Mouse (Mus musculus) limb, embryonic 13.5 days (tissue): ENCODE measurements around the gene Zfp462. TPM values are rescaled to one million over a fixed set of nuclear protein-coding genes. Genes with fewer than 3 reads are reported as not detected.

ENCODE experiments used
- ATAC-seq: fragments of 200-750 bp; cut with Nextera tagmentation; 2 replicates; pipeline ENCODE4 v1.8.0; 2017; ENCODE audit warnings: low read depth, moderate number of reproducible peaks, moderate TSS enrichment; ENCODE audit not compliant: low FRiP score
- H3K27ac ChIP-seq: fragments of 300-500 bp; sonication (generic); 2 replicates; pipeline ENCODE4 v1.5.1; 2015; ENCODE audit warnings: inconsistent platforms, mild to moderate bottlenecking, moderate library complexity
- H3K27me3 ChIP-seq: fragments of 300-500 bp; sonication (generic); 2 replicates; pipeline ENCODE4 v1.6.1; 2015; ENCODE audit warnings: mild to moderate bottlenecking, inconsistent platforms
- H3K36me3 ChIP-seq: fragments of 300-500 bp; sonication (generic); 2 replicates; pipeline ENCODE4 v1.6.1; 2015; ENCODE audit warnings: inconsistent platforms, mild to moderate bottlenecking, moderate library complexity
- H3K4me1 ChIP-seq: fragments of 300-500 bp; sonication (generic); 2 replicates; pipeline ENCODE4 v1.6.1; 2015; ENCODE audit warnings: inconsistent platforms
- H3K4me2 ChIP-seq: fragments of 300-500 bp; sonication (generic); replicated peaks from 2 replicates; pipeline ENCODE4 v1.6.1; 2015; ENCODE audit warnings: inconsistent platforms, mild to moderate bottlenecking, moderate library complexity
- H3K4me3 ChIP-seq: fragments of 300-500 bp; sonication (generic); 2 replicates; pipeline ENCODE4 v1.5.1; 2015; ENCODE audit warnings: moderate library complexity, mild to moderate bottlenecking, inconsistent platforms
- H3K9ac ChIP-seq: fragments of 300-500 bp; sonication (generic); 2 replicates; pipeline ENCODE4 v1.6.1; 2015; ENCODE audit warnings: mild to moderate bottlenecking, inconsistent platforms
- H3K9me3 ChIP-seq: fragments of 300-500 bp; sonication (generic); 2 replicates; pipeline ENCODE4 v1.6.1; 2016; ENCODE audit warnings: inconsistent platforms
- WGBS: fragments of 180-500 bp; shearing (Covaris S2); methylation state at CpG from one replicate; pipeline ENCODE4 v1.1.7; 2015; 5-methylcytosine and 5-hydroxymethylcytosine counted together
- polyA plus RNA-seq: library from polyadenylated mRNA; unstranded; fragments of >200 nt; fragmentation: Nextera tagmentation; extraction: Ambion mirVana; gene quantifications from 2 replicates; pipeline ENCODE4 v1.2.1, GENCODE M21; 2015

Zfp462 gene
- polyA plus RNA-seq, 1 experiment from 2014 or later, result 6.8 TPM

GRCm38 (mm10) chr4:55003128-55003527 lies 58.3 kb downstream of the Zfp462 start:
- Histone ChIP-seq H3K4me3 (no peak overlapping the region), H3K27ac (no peak overlapping the region), H3K9me3 (no peaks in the 10 kb centered on the region), H3K4me2 (no peak overlapping the region), H3K36me3 (peaks cover 23% of the 10 kb centered on the region), H3K9ac (no peak overlapping the region), H3K27me3 (no peaks in the 10 kb centered on the region), H3K4me1 (peaks cover 46% of the 10 kb centered on the region)
- ATAC-seq, result no peak
- WGBS, result 75% methylated on average over 6 of the region's 6 CpGs

DNA sequence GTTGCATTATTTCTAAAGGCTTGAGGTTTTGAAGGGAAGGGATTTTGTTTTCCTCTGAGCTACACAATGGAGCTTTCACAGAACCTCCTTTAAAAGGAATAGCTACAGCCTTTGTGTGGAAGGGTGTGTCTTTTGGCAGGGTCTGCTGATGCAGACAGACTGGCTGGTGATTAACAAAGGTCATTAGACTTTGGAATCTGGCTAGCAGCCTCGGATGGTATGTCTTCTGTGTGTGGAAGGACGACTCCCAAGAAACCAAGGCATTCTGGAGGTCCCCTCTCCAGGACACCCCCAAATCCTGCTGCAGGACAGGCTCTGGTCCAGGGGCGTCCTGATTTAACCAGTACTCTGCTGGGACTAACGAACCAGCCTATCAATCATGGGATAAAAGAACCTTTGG lies 60.2 kb downstream of the Zfp462 start:
- Histone ChIP-seq H3K4me2 (peak overlapping the region; percentile 51), H3K27me3 (no peaks in the 10 kb centered on the region), H3K9me3 (no peaks in the 10 kb centered on the region), H3K36me3 (peaks cover 37% of the 10 kb centered on the region), H3K4me1 (peaks cover 46% of the 10 kb centered on the region), H3K27ac (peak overlapping the region; percentile 79), H3K4me3 (peak overlapping the region; percentile 10; the same call in 1 of the 2 replicates), H3K9ac (no peak overlapping the region)
- ATAC-seq, result no peak
- WGBS, result 14% methylated on average over 4 of the region's 4 CpGs

DNA sequence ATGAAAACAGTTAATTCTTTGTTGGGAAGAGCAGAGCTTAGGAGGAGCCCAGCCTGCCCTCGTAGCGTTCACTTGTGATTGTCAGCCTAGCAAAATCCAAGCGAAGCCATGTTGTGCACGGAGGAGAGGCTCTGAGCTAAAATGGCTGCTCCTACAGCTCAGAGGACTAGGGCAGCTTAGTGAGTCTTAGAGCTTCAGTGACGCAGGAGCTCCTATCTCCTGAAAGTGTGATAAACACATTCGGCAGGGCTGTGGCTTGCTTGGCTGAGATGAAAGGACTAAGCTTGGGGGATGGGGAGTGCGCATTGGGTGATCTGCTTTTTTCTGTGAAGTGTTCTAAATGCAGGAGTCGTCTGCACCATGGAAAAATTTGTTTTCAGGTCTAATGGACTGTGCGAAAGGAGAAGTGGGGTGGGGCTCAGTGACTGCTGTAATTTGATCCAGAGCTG lies 60.7 kb downstream of the Zfp462 start:
- Histone ChIP-seq H3K36me3 (peaks cover 41% of the 10 kb centered on the region), H3K9me3 (no peaks in the 10 kb centered on the region), H3K9ac (peak overlapping the region; percentile 35; the same call in 1 of the 2 replicates), H3K4me3 (peak overlapping the region; percentile 10; the same call in 1 of the 2 replicates), H3K27me3 (no peaks in the 10 kb centered on the region), H3K4me1 (peaks cover 41% of the 10 kb centered on the region), H3K4me2 (peak overlapping the region; percentile 51), H3K27ac (peak overlapping the region; percentile 79)
- 15% methylated on average over 9 of the region's 9 CpGs for WGBS
- peak; percentile 72 for ATAC-seq

DNA sequence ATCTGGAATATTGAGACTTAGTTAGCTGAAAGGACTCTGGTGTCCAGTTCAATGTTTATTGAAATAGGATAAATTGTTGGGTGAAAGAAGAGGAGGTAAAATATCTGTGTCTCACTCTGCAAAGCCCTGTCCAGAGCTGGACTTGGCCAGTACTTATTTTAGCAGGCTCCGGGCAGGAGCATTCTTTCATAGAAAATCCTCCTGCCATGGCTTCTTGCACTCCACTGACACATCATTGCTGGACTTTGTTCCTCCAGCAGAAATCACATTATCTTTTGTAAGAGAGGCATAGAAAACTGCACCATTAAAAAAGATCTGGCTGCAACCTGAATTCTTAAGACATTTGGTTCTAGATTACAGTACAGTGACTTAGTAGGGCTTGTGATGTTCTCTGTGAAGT lies 61.2 kb downstream of the Zfp462 start:
- Histone ChIP-seq H3K27ac (no peak overlapping the region; the same call in 1 of the 2 replicates), H3K4me3 (no peak overlapping the region), H3K9ac (no peak overlapping the region), H3K27me3 (no peaks in the 10 kb centered on the region), H3K9me3 (no peaks in the 10 kb centered on the region), H3K4me1 (peaks cover 37% of the 10 kb centered on the region), H3K4me2 (peak overlapping the region; percentile 51; the same call in 1 of the 2 replicates), H3K36me3 (peaks cover 46% of the 10 kb centered on the region)
- WGBS, result 51% methylated on average over 1 of the region's 1 CpGs
- ATAC-seq, result no peak

DNA sequence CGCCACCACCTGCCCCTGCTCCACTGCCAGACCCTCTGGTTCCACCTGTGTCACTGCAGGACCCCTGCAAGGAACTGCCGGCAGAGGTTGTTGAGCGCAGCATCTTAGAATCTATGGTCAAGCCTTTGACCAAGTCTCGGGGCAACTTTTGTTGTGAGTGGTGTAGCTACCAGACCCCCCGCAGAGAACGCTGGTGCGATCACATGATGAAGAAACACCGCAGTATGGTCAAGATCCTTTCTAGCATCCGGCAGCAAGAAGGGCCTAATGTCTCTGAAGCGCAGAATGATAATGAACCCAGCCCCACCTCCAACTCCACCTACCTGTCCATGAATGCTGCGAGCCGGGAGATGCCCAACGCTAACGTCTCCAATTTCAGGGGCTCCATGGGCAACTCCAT lies 63.8 kb downstream of the Zfp462 start:
- H3K36me3 ChIP-seq, result peaks cover 65% of the 10 kb centered on the region
- H3K27ac ChIP-seq, result no peak overlapping the region
- no peak overlapping the region for H3K4me2 ChIP-seq
- no peak overlapping the region for H3K4me3 ChIP-seq
- no peaks in the 10 kb centered on the region for H3K9me3 ChIP-seq
- H3K9ac ChIP-seq, result no peak overlapping the region
- no peak for ATAC-seq
- H3K4me1 ChIP-seq, result peaks cover 29% of the 10 kb centered on the region
- 95% methylated on average over 14 of the region's 14 CpGs for WGBS
- H3K27me3 ChIP-seq, result no peaks in the 10 kb centered on the region

DNA sequence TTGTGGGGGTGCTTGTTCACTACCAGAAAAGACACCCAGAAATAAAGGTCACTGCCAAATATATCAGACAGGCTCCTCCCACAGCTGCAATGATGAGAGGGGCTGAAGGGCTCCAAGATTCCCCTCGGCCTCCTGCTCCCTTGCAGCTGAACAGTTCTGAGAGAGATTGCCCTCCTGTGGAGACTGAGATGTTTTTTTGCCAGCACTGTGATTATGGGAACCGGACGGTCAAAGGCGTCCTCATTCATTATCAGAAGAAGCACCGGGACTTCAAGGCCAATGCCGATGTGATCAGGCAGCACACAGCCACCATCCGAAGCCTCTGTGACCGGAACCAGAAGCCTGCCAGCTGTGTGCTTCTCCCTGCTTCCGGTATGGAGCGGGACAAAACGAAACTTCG lies 66.5 kb downstream of the Zfp462 start:
- H3K9ac ChIP-seq, result no peak overlapping the region

DNA sequence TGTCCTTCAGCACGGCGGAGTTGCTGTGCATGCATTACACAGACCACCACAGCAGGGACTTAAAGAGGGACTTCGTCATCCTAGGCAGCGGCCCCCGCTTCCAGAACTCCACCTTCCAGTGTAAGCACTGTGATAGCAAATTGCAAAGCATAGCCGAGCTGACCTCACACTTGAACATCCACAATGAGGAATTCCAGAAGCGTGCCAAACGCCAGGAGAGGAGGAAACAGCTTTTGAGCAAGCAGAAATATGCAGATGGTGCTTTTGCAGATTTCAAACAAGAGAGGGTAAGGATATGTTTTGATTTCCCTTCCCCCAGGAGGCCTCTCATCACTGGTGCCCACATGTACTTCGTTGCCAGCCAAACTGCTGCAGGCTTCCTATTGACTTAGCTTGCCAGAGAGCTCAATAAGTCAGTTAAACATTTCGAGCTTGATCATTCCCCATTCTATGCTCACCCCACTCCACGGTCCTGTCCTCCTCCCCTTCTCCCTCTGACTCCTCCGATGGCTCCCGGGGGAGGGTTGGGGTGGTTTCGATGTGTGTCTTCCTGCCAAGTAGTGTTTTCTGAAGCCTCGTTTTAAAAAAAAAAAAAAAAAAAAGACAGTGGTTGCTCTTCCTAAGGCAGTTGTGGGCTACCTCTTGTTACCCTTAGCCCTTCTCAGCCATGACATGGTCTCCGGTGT lies 68.9 kb downstream of the Zfp462 start:
- Histone ChIP-seq H3K9ac (no peak overlapping the region), H3K4me2 (no peak overlapping the region), H3K27me3 (no peaks in the 10 kb centered on the region), H3K4me3 (no peak overlapping the region), H3K4me1 (no peaks in the 10 kb centered on the region), H3K27ac (no peak overlapping the region), H3K36me3 (peaks cover 98% of the 10 kb centered on the region), H3K9me3 (no peaks in the 10 kb centered on the region)
- no peak for ATAC-seq
- 85% methylated on average over 16 of the region's 16 CpGs for WGBS

More for the DNA sequence above, 66.5 kb downstream of the Zfp462 start:
- Histone ChIP-seq H3K4me3 (no peak overlapping the region), H3K9me3 (no peaks in the 10 kb centered on the region), H3K4me2 (no peak overlapping the region), H3K27me3 (no peaks in the 10 kb centered on the region), H3K4me1 (peaks cover 2% of the 10 kb centered on the region), H3K27ac (no peak overlapping the region), H3K36me3 (peaks cover 92% of the 10 kb centered on the region)
- 89% methylated on average over 12 of the region's 12 CpGs for WGBS
- ATAC-seq, result no peak

- Histone ChIP-seq H3K27ac (no peak overlapping the region), H3K4me3 (no peak overlapping the region), H3K27me3 (no peaks in the 10 kb centered on the region), H3K4me2 (no peak overlapping the region), H3K9me3 (no peaks in the 10 kb centered on the region), H3K9ac (no peak overlapping the region), H3K4me1 (no peaks in the 10 kb centered on the region), H3K36me3 (peaks cover 98% of the 10 kb centered on the region)
- 89% methylated on average over 13 of the region's 13 CpGs for WGBS
- no peak for ATAC-seq
Observed at GRCm38 (mm10) chr4:55014731-55015463, 70.0 kb downstream of the Zfp462 start.

- H3K36me3 ChIP-seq, result peaks cover 98% of the 10 kb centered on the region
- no peak overlapping the region for H3K27ac ChIP-seq
- H3K9ac ChIP-seq, result no peak overlapping the region
- H3K4me2 ChIP-seq, result no peak overlapping the region
- no peaks in the 10 kb centered on the region for H3K27me3 ChIP-seq
- 93% methylated on average over 2 of the region's 2 CpGs for WGBS
- H3K4me1 ChIP-seq, result no peaks in the 10 kb centered on the region
- ATAC-seq, result no peak
- no peak overlapping the region for H3K4me3 ChIP-seq
- no peaks in the 10 kb centered on the region for H3K9me3 ChIP-seq
Observed at GRCm38 (mm10) chr4:55015517-55015916, 70.7 kb downstream of the Zfp462 start.

DNA sequence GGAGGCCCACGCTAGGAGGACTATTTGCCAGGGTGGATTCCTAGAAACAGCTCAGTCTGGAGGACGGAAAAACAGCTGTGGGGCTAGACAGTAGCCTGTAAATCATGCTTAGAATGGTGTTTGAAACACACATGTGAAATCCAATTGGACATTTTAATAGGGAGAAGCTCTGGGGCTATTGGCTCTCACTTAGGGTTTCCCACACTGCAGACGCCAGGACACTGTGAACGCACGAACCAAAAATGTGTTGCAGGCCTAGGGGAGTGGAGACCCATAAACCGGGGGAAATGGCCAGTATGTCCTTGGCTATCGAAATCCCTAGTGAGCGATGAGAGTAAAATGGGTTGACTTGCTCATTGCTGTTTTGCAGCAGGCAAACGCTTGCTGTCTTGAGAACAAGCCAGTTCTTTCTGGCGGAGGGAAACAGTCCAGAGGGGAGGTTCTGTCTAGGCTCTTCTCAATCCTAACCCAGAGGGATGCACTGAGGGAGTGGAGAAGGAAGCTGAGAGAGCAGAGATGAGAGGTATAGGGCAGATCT lies 81.3 kb downstream of the Zfp462 start:
- H3K9me3 ChIP-seq, result no peaks in the 10 kb centered on the region
- H3K27ac ChIP-seq, result peak overlapping the region; percentile 58; the same call in 1 of the 2 replicates
- H3K9ac ChIP-seq, result no peak overlapping the region
- no peak overlapping the region for H3K4me2 ChIP-seq
- H3K27me3 ChIP-seq, result no peaks in the 10 kb centered on the region
- peaks cover 41% of the 10 kb centered on the region for H3K4me1 ChIP-seq
- H3K4me3 ChIP-seq, result no peak overlapping the region
- H3K36me3 ChIP-seq, result peaks cover 46% of the 10 kb centered on the region
- peak; percentile 85 for ATAC-seq
- WGBS, result 32% methylated on average over 10 of the region's 10 CpGs

GRCm38 (mm10) chr4:55030401-55030800 lies 85.6 kb downstream of the Zfp462 start:
- no peak for ATAC-seq
- Histone ChIP-seq H3K36me3 (peaks cover 28% of the 10 kb centered on the region), H3K4me2 (no peak overlapping the region), H3K4me1 (peaks cover 27% of the 10 kb centered on the region), H3K9ac (no peak overlapping the region), H3K9me3 (no peaks in the 10 kb centered on the region), H3K4me3 (no peak overlapping the region), H3K27ac (no peak overlapping the region), H3K27me3 (no peaks in the 10 kb centered on the region)
- WGBS, result 76% methylated on average over 5 of the region's 5 CpGs

- Histone ChIP-seq H3K9me3 (no peaks in the 10 kb centered on the region), H3K4me2 (no peak overlapping the region), H3K9ac (no peak overlapping the region), H3K4me1 (peaks cover 15% of the 10 kb centered on the region), H3K4me3 (no peak overlapping the region), H3K27ac (no peak overlapping the region), H3K36me3 (peaks cover 41% of the 10 kb centered on the region), H3K27me3 (no peaks in the 10 kb centered on the region)
- 79% methylated on average over 8 of the region's 8 CpGs for WGBS
- no peak for ATAC-seq
Observed at GRCm38 (mm10) chr4:55032317-55032930, 87.6 kb downstream of the Zfp462 start.
